Mouse (Mus musculus) B cell, adult 67 days (primary cell): ENCODE data around the gene Btnl9. TPM values are rescaled to one million over a fixed set of nuclear protein-coding genes. Genes with fewer than 3 reads are reported as not detected.

ENCODE experiments used
- total RNA-seq, 2 experiments: library from RNA; stranded (reverse); gene quantifications; 4 replicates each; pipeline ENCODE4 v1.2.4; 2023

Gene Btnl9
- not detected for total RNA-seq

GRCm38 (mm10) chr11:49186955-49187488 lies at the start of gene Btnl9:
TSS of gene Btnl9 (minus strand) at chr11:49187159.

GRCm38 (mm10) chr11:49203129-49203768 lies 16.3 kb upstream of the Btnl9 start, which contains the start of gene Zfp62:
TSS of gene Zfp62 (plus strand) at chr11:49203292.

GRCm38 (mm10) chr11:49154077-49154476 lies 32.9 kb downstream of the Btnl9 start, which contains the start of gene Olfr1394:
TSS of gene Olfr1394 (plus strand) at chr11:49154377.

GRCm38 (mm10) chr11:49141974-49142373 lies 45.0 kb downstream of the Btnl9 start, which contains the start of gene Olfr1395:
TSS of gene Olfr1395 (plus strand) at chr11:49142274.

Other genes with a start within 250 kb of the Btnl9 start
- 10 to 100 TPM; 59.4 to 62.0 TPM for gene Psme2b, start 241.0 kb downstream of the Btnl9 start, total RNA-seq
- gene Olfr56, start 208.3 kb downstream of the Btnl9 start, total RNA-seq: under 1 TPM; 0.68 to 0.70 TPM
- 100 to 1,000 TPM; 102 to 112 TPM for gene 9930111J21Rik1, start 207.8 kb downstream of the Btnl9 start, total RNA-seq
- gene Gm12185, start 194.9 kb downstream of the Btnl9 start, total RNA-seq: 1 to 10 TPM; 1.9 to 2.8 TPM
- gene Tgtp1, start 193.0 kb downstream of the Btnl9 start, total RNA-seq: 1 to 10 TPM; 2.2 to 4.3 TPM
- gene 9930111J21Rik2, start 135.9 kb downstream of the Btnl9 start, total RNA-seq: 100 to 1,000 TPM; 132 to 158 TPM
- gene Tgtp2, start 123.0 kb downstream of the Btnl9 start, total RNA-seq: 1 to 10 TPM; 3.6 to 5.1 TPM
- 10 to 100 TPM; 37.3 to 48.6 TPM for gene Ifi47, start 110.6 kb downstream of the Btnl9 start, total RNA-seq
- not detected for gene Olfr1396, start 72.3 kb downstream of the Btnl9 start, total RNA-seq
- not detected for gene Olfr1395, start 44.9 kb downstream of the Btnl9 start, total RNA-seq
- not detected for gene Olfr1394, start 32.8 kb downstream of the Btnl9 start, total RNA-seq
- 100 to 1,000 TPM; 127 to 140 TPM for gene Zfp62, start 16.1 kb upstream of the Btnl9 start, total RNA-seq
- 100 to 1,000 TPM; 206 to 251 TPM for gene Mgat1, start 57.0 kb upstream of the Btnl9 start, total RNA-seq
- gene Olfr1393, start 91.1 kb upstream of the Btnl9 start, total RNA-seq: 1 to 10 TPM; 1.2 to 1.5 TPM
- gene Olfr1392, start 98.1 kb upstream of the Btnl9 start, total RNA-seq: under 1 TPM; 0.21 to 0.52 TPM
- not detected for gene Olfr10, start 117.6 kb upstream of the Btnl9 start, total RNA-seq
- not detected for gene Olfr1391, start 135.6 kb upstream of the Btnl9 start, total RNA-seq
- not detected for gene Olfr1390, start 148.0 kb upstream of the Btnl9 start, total RNA-seq
- not detected for gene Olfr1389, start 235.9 kb upstream of the Btnl9 start, total RNA-seq
- gene Olfr1388, start 249.5 kb upstream of the Btnl9 start, total RNA-seq: under 1 TPM; 0.64 to 0.92 TPM